Mouse (Mus musculus) frontal cortex, postnatal 25 days (tissue): Measurements from ENCODE around the gene Acox1.

Experiments
- DNase-seq, 2 experiments: peaks; one replicate each; pipeline ENCODE4 v3.0.0; 2022; ENCODE audit warnings: low spot score in 2 of 2

Acox1 gene

GRCm38 (mm10) chr11:116129993-116130487, 68.8 kb downstream of the Acox1 start:
- DNase-seq, result no peak

DNA sequence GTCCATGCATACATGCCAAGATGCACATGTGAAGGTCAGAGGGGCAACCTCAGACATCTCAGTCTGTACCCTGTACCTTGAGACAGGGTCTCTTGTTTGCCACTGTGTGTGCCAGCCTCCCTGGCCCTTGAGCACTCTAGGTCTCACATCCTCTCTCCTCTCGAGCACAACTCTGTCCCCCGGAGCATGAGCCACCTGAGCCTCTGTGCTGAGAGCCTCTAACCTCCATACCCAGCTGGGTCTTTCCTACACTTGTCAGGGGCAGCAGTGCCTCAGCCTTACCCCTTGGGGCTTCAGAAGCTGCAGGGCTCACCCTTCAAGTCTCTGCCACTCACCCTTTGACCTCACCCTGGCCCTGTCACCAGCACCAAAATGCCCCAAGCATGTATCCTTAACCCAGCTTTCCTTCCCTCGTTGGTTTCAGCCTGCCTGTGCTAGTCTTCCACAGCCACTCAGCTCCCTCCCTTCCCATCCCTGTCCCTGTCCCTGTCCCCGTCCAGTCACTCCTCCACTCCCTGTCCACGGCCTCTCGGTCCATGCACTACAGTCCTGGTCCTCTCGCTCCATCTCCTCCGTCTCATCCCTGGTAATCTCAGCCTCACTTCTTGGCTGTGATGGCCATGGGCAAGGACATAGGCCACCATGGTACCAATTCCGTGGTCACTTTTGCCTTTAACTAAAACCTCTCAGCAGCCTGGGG, 69.6 kb downstream of the Acox1 start:
- DNase-seq, result no peak

GRCm38 (mm10) chr11:116127986-116128385, 70.9 kb downstream of the Acox1 start:
- DNase-seq, result no peak

DNA sequence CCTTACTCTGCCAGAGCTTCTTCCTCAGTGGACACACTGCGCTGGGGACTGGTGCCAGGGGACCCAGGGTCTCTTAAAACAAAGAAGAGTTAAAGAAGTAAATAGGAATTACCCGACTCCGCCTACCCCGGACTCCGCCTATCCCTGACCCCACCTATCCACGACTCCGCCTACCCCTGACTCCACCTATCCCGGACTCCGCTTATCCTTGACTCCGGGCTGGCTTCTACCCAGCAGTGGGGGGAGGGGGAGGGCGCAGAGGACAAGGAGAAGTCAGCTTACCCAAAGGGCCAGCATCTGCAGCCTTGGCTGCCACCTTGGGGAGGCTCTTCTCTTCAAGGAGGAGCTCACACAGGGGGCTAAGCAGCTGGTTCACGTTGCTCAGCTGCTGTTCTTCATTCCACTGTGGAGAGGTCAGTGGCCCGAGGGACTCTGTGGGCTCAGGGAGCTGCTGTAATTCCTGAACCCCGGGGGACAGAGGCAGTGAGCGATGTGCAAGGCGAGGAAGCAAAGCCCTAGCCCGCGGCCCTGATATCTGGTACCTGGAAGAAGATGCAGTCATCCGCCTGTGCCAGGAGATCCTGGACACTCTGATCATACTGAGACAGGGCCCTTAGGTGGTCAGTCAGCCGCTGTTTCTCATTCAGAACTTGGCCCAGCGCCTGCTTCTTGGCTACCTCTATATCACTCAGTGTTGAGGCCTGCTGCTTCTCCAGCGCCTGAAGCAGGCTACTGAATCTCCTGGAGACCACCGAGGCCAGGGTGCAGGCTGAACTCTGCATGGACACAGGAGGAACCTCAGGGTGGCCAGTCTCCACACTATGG, 71.5 kb downstream of the Acox1 start, which contains the start of gene Trim47:
Gene Trim47 (minus strand): TSS at position 55 of the 825 bp plus-strand sequence.
- no peak for DNase-seq

DNA sequence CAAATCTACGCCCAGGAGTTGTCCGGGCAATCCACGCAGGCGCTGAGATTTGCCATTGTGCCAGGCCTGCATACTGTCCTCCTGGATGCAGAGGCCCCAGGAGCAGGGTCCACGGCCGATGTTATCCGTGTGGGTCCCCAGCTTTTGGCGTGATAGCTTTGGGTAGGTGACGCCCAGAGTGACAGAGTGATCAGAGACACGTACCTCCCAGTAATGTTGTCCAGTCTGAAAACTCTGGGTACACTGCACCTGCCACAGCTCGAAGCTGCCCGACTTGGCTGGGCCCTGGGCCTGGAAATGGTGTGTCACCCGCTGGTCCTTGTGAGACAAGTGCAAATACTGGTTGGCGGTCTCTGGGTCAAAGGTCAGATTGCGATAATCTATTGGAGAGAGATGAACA, 72.6 kb downstream of the Acox1 start:
- no peak for DNase-seq
